ENCODE assay signal across 8 mouse cellular contexts in genomic region chr9:48494817-48495547, GRCm38 (mm10). TPM values are rescaled to one million over a fixed set of nuclear protein-coding genes. Genes with fewer than 3 reads are reported as not detected.
DNase-seq lines count a peak whose midpoint lies in the region; ATAC-seq and TF ChIP-seq lines count a peak whose summit lies in the region.

Rbm7 (minus strand) TSS chr9:48495299.
Gm5617 (plus strand) TSS chr9:48495442.

- H3K27me3 ChIP-seq in forebrain, embryonic 10.5 days (ENCODE audit: poor library complexity, severe bottlenecking), result peaks cover 5% of the 10 kb centered on the region; the same call in 1 of the 2 replicates
- H3K27me3 ChIP-seq in heart, embryonic 15.5 days, result peaks cover 5% of the 10 kb centered on the region; the same call in 1 of the 2 replicates
- H3K27me3 ChIP-seq in liver, embryonic 14.5 days (ENCODE audit: control insufficient read depth, insufficient read depth, low read length), result no peaks in the 10 kb centered on the region
- no peaks in the 10 kb centered on the region for H3K27me3 ChIP-seq in neural tube, embryonic 11.5 days (ENCODE audit: control insufficient read depth, insufficient read depth, low read length)

- H3K4me1 ChIP-seq in forebrain, embryonic 10.5 days, result peaks cover 22% of the 10 kb centered on the region
- H3K4me1 ChIP-seq in heart, embryonic 15.5 days (replicated peaks), result peaks cover 21% of the 10 kb centered on the region
- H3K4me1 ChIP-seq in liver, embryonic 14.5 days (replicated peaks; ENCODE audit: control insufficient read depth in 2 of 2, insufficient read depth in 2 of 2, low read length in 1 of 2), result peaks cover 12 to 15% of the 10 kb centered on the region in 2 experiments
- H3K4me1 ChIP-seq in neural tube, embryonic 11.5 days (ENCODE audit: control insufficient read depth, insufficient read depth, low read length), result peaks cover 9% of the 10 kb centered on the region

- H3K9ac ChIP-seq in heart, embryonic 15.5 days, result peak within 1 kb of the TSS; percentile 97
- H3K9ac ChIP-seq in liver, embryonic 14.5 days (replicated peaks), result peak within 1 kb of the TSS; percentile 87
- peak within 1 kb of the TSS; percentile 92 for H3K9ac ChIP-seq in neural tube, embryonic 11.5 days (ENCODE audit: low read length)

- peak; percentile 88 for DNase-seq in c-Kit-positive CD71-negative TER-119-negative erythroid progenitor cells, embryonic 14.5 days (ENCODE audit: low read depth)
- peak; percentile 93 for DNase-seq in forebrain, embryonic 10.5 days (ENCODE audit: extremely low spot score, low spot score)
- DNase-seq in kidney, postnatal 25 days, result peak; percentile 94 to 98
- peak; percentile 90 to 92 (median 90) for DNase-seq in liver, embryonic 14.5 days (ENCODE audit: low read depth in 3 of 3, low spot score in 3 of 3)
- DNase-seq in neural tube, embryonic 11.5 days (ENCODE audit: low spot score), result peak; percentile 97
- DNase-seq in telencephalon, adult 2 months (ENCODE audit: low read depth, low spot score), result peak; percentile 96

- no peak for TF ChIP-seq CTCF in liver, embryonic 14.5 days (IDR thresholded peaks at IDR 0.05; ENCODE audit: low read depth)

- peak within 1 kb of the TSS; percentile 82 for H3K4me3 ChIP-seq in forebrain, embryonic 10.5 days
- peak within 1 kb of the TSS; percentile 98 for H3K4me3 ChIP-seq in heart, embryonic 15.5 days
- peak within 1 kb of the TSS; percentile 94 to 96 for H3K4me3 ChIP-seq in liver, embryonic 14.5 days (ENCODE audit: insufficient read depth in 1 of 2, low read depth in 2 of 2, low read length in 2 of 2)
- H3K4me3 ChIP-seq in neural tube, embryonic 11.5 days (ENCODE audit: low read depth, low read length), result peak within 1 kb of the TSS; percentile 91

- no peak for TF ChIP-seq EP300 in liver, embryonic 14.5 days (IDR thresholded peaks at IDR 0.05; ENCODE audit: low read depth)

- peak within 1 kb of the TSS; percentile 86 for H3K4me2 ChIP-seq in heart, embryonic 15.5 days
- peak within 1 kb of the TSS; percentile 95 for H3K4me2 ChIP-seq in liver, embryonic 14.5 days (ENCODE audit: low read depth)
- H3K4me2 ChIP-seq in neural tube, embryonic 11.5 days (ENCODE audit: low read depth), result peak within 1 kb of the TSS; percentile 81

- peaks cover 38% of the 10 kb centered on the region for H3K36me3 ChIP-seq in forebrain, embryonic 10.5 days (replicated peaks)
- peaks cover 36% of the 10 kb centered on the region for H3K36me3 ChIP-seq in heart, embryonic 15.5 days
- peaks cover 34% of the 10 kb centered on the region for H3K36me3 ChIP-seq in liver, embryonic 14.5 days (replicated peaks; ENCODE audit: control insufficient read depth, insufficient read depth, low read depth)
- peaks cover 8% of the 10 kb centered on the region; the same call in 1 of the 2 replicates for H3K36me3 ChIP-seq in neural tube, embryonic 11.5 days (ENCODE audit: control insufficient read depth, insufficient read depth, low read length)

- under 1% methylated on average over 72 of the region's 72 CpGs for WGBS in forebrain, embryonic 10.5 days
- WGBS in heart, embryonic 15.5 days, result under 1% methylated on average over 72 of the region's 72 CpGs
- under 1% methylated on average over 72 of the region's 72 CpGs for WGBS in liver, embryonic 14.5 days (ENCODE audit: insufficient replicate concordance)
- WGBS in neural tube, embryonic 11.5 days, result under 1% methylated on average over 72 of the region's 72 CpGs

- H3K9me3 ChIP-seq in forebrain, embryonic 10.5 days, result no peaks in the 10 kb centered on the region
- no peaks in the 10 kb centered on the region for H3K9me3 ChIP-seq in heart, embryonic 15.5 days (replicated peaks)
- no peaks in the 10 kb centered on the region for H3K9me3 ChIP-seq in liver, embryonic 14.5 days (ENCODE audit: control insufficient read depth, low read length)
- no peaks in the 10 kb centered on the region for H3K9me3 ChIP-seq in neural tube, embryonic 11.5 days (ENCODE audit: control insufficient read depth, low read length)

- ATAC-seq in CD4-positive, CD25-positive, alpha-beta regulatory T cell, adult 4 months, result peak; percentile 97
- ATAC-seq in heart, embryonic 15.5 days (replicated peaks; ENCODE audit: insufficient number of reproducible peaks, insufficient read depth, low FRiP score, low read depth), result peak; percentile 100
- peak; percentile 100 for ATAC-seq in liver, embryonic 14.5 days (ENCODE audit: insufficient read depth)
- peak; percentile 99 for ATAC-seq in neural tube, embryonic 11.5 days (ENCODE audit: insufficient read depth, low FRiP score, low TSS enrichment)

- peak within 1 kb of the TSS; percentile 94 for H3K27ac ChIP-seq in forebrain, embryonic 10.5 days
- H3K27ac ChIP-seq in heart, embryonic 15.5 days, result peak within 1 kb of the TSS; percentile 93
- H3K27ac ChIP-seq in liver, embryonic 14.5 days, result peak within 1 kb of the TSS; percentile 67
- H3K27ac ChIP-seq in neural tube, embryonic 11.5 days (ENCODE audit: low read depth, low read length), result peak within 1 kb of the TSS; percentile 86

RNA-seq across cellular contexts. Expression of gene Rbm7, which starts in this region (rescaled TPM):
- 100 to 1,000 TPM; 139 to 156 TPM for polyA plus RNA-seq in CD4-positive, CD25-positive, alpha-beta regulatory T cell, adult 4 months (2017; shearing (Covaris generic))
- polyA plus RNA-seq in forebrain, embryonic 10.5 days (2016; fragmentation: Nextera tagmentation; extraction: Ambion mirVana), result 112 and 118 TPM in 2 replicates
- polyA plus RNA-seq in heart, embryonic 15.5 days (2015; fragmentation: Nextera tagmentation; extraction: Ambion mirVana), result 79.7 and 81.6 TPM in 2 replicates
- polyA plus RNA-seq in liver, embryonic 14.5 days (2012; rRNA removed), result 16.9 and 19.7 TPM in 2 replicates
- polyA plus RNA-seq in liver, embryonic 14.5 days (2014; fragmentation: Nextera tagmentation; extraction: Ambion mirVana), result 56.1 and 60.9 TPM in 2 replicates
- 113 and 115 TPM in 2 replicates for polyA plus RNA-seq in neural tube, embryonic 11.5 days (2014; fragmentation: Nextera tagmentation; extraction: Ambion mirVana)

RNA-seq across cellular contexts. Expression of gene Gm5617, which starts in this region (rescaled TPM):
- polyA plus RNA-seq in CD4-positive, CD25-positive, alpha-beta regulatory T cell, adult 4 months (2017; shearing (Covaris generic)), result 10 to 100 TPM; 13.9 to 24.9 TPM
- polyA plus RNA-seq in forebrain, embryonic 10.5 days (2016; fragmentation: Nextera tagmentation; extraction: Ambion mirVana), result 28.0 and 29.9 TPM in 2 replicates
- polyA plus RNA-seq in heart, embryonic 15.5 days (2015; fragmentation: Nextera tagmentation; extraction: Ambion mirVana), result 25.1 and 35.2 TPM in 2 replicates
- 10.5 and 16.0 TPM in 2 replicates for polyA plus RNA-seq in liver, embryonic 14.5 days (2012; rRNA removed)
- 16.4 and 19.3 TPM in 2 replicates for polyA plus RNA-seq in liver, embryonic 14.5 days (2014; fragmentation: Nextera tagmentation; extraction: Ambion mirVana)
- polyA plus RNA-seq in neural tube, embryonic 11.5 days (2014; fragmentation: Nextera tagmentation; extraction: Ambion mirVana), result 31.1 and 32.7 TPM in 2 replicates

Comparison
In these comparisons a context has a peak if more than half of its experiments do, and no peak if none do; other contexts are left out.
1. Peak in every context shown above with its lines: DNase-seq, ATAC-seq, H3K4me3 ChIP-seq and H3K27ac ChIP-seq.